Mouse (Mus musculus) neural tube, embryonic 14.5 days (tissue): ENCODE data around the gene Crygd. TPM values are rescaled to one million over a fixed set of nuclear protein-coding genes. Genes with fewer than 3 reads are reported as not detected.

Experiments used
- ATAC-seq: fragments of 200-750 bp; cut with Nextera tagmentation; 2 replicates; pipeline ENCODE4 v1.8.0; 2017; ENCODE audit warnings: low read depth, mild to moderate bottlenecking, moderate TSS enrichment, moderate library complexity
- H3K27ac ChIP-seq: fragments of 300-500 bp; sonication (generic); 2 replicates; pipeline ENCODE4 v1.5.1; 2014; ENCODE audit warnings: low read depth, mild to moderate bottlenecking, control low read depth, low read length, moderate library complexity, mixed read lengths
- H3K27me3 ChIP-seq: fragments of 300-500 bp; sonication (generic); 2 replicates; pipeline ENCODE4 v1.6.1; 2014; ENCODE audit warnings: low read length; ENCODE audit not compliant: control insufficient read depth, insufficient read depth
- H3K36me3 ChIP-seq: fragments of 300-500 bp; sonication (generic); 2 replicates; pipeline ENCODE4 v1.6.1; 2014; ENCODE audit warnings: low read length, mixed read lengths; ENCODE audit not compliant: control insufficient read depth, insufficient read depth
- H3K4me1 ChIP-seq: fragments of 300-500 bp; sonication (generic); 2 replicates; pipeline ENCODE4 v1.6.1; 2014; ENCODE audit warnings: low read length; ENCODE audit not compliant: control insufficient read depth, insufficient read depth
- H3K4me2 ChIP-seq: fragments of 300-500 bp; sonication (generic); 2 replicates; pipeline ENCODE4 v1.6.1; 2014; ENCODE audit warnings: mild to moderate bottlenecking, low read depth, low read length, control low read depth
- H3K4me3 ChIP-seq: fragments of 300-500 bp; sonication (generic); 2 replicates; pipeline ENCODE4 v1.5.1; 2014; ENCODE audit warnings: low read depth, low read length, control low read depth, mixed read lengths
- H3K9ac ChIP-seq: fragments of 300-500 bp; sonication (generic); replicated peaks from 2 replicates; pipeline ENCODE4 v1.6.1; 2014; ENCODE audit warnings: low read depth, mild to moderate bottlenecking, control low read depth, low read length, mixed read lengths
- H3K9me3 ChIP-seq: fragments of 300-500 bp; sonication (generic); 2 replicates; pipeline ENCODE4 v1.6.1; 2016; ENCODE audit warnings: low read length; ENCODE audit not compliant: control insufficient read depth
- WGBS: fragments of 180-500 bp; shearing (Covaris S2); extraction: QIAGEN DNeasy Blood & Tissue Kit; methylation state at CpG from one replicate; pipeline ENCODE4 v1.1.7; 2014; 5-methylcytosine and 5-hydroxymethylcytosine counted together
- polyA plus RNA-seq: library from polyadenylated mRNA; unstranded; fragments of >200 nt; fragmentation: Nextera tagmentation; extraction: Ambion mirVana; gene quantifications from 2 replicates; pipeline ENCODE4 v1.2.1, GENCODE M21; 2014

Gene Crygd
- polyA plus RNA-seq, 1 experiment from 2014 or later: not detected

GRCm38 (mm10) chr1:65090370-65090769 is 27.1 kb upstream of the Crygd start:
- H3K4me3 ChIP-seq: no peak overlapping the region
- WGBS: 73% methylated on average over 2 of the region's 2 CpGs
- H3K9ac ChIP-seq: no peak overlapping the region
- H3K27ac ChIP-seq: no peak overlapping the region
- H3K36me3 ChIP-seq: no peaks in the 10 kb centered on the region
- no peaks in the 10 kb centered on the region for H3K9me3 ChIP-seq
- no peaks in the 10 kb centered on the region for H3K27me3 ChIP-seq
- H3K4me1 ChIP-seq: no peaks in the 10 kb centered on the region
- no peak for ATAC-seq
- no peak overlapping the region for H3K4me2 ChIP-seq

GRCm38 (mm10) chr1:65088567-65089356 is 25.5 kb upstream of the Crygd start:
- Histone ChIP-seq H3K9ac (no peak overlapping the region), H3K4me1 (no peaks in the 10 kb centered on the region), H3K4me3 (no peak overlapping the region), H3K27ac (no peak overlapping the region), H3K9me3 (no peaks in the 10 kb centered on the region), H3K36me3 (no peaks in the 10 kb centered on the region), H3K27me3 (no peaks in the 10 kb centered on the region), H3K4me2 (no peak overlapping the region)
- WGBS: 78% methylated on average over 6 of the region's 6 CpGs
- no peak for ATAC-seq

GRCm38 (mm10) chr1:65082188-65082587 is 18.9 kb upstream of the Crygd start, which contains the start of gene Crygb:
Crygb (minus strand) TSS chr1:65082288.
- H3K9ac ChIP-seq: no peak within 1 kb of the TSS
- H3K27ac ChIP-seq: no peak within 1 kb of the TSS
- no peak within 1 kb of the TSS for H3K4me3 ChIP-seq
- H3K4me1 ChIP-seq: no peaks in the 10 kb centered on the region
- no peaks in the 10 kb centered on the region for H3K36me3 ChIP-seq
- WGBS: 27% methylated on average over 7 of the region's 7 CpGs
- H3K9me3 ChIP-seq: no peaks in the 10 kb centered on the region
- ATAC-seq: no peak
- no peaks in the 10 kb centered on the region for H3K27me3 ChIP-seq
- no peak within 1 kb of the TSS for H3K4me2 ChIP-seq

- WGBS: 30% methylated on average over 5 of the region's 5 CpGs
- H3K36me3 ChIP-seq: no peaks in the 10 kb centered on the region
- no peak overlapping the region for H3K27ac ChIP-seq
- H3K4me3 ChIP-seq: no peak overlapping the region
- no peaks in the 10 kb centered on the region for H3K4me1 ChIP-seq
- H3K27me3 ChIP-seq: no peaks in the 10 kb centered on the region
- no peak overlapping the region for H3K4me2 ChIP-seq
- no peak for ATAC-seq
- H3K9ac ChIP-seq: no peak overlapping the region
- H3K9me3 ChIP-seq: no peaks in the 10 kb centered on the region
These were observed 12.4 kb upstream of the Crygd start for GRCm38 (mm10) chr1:65075607-65076006.

- WGBS: 64% methylated on average over 6 of the region's 6 CpGs
These were observed 10.3 kb upstream of the Crygd start, which contains the start of gene Crygc for GRCm38 (mm10) chr1:65073589-65073988. Crygc (minus strand) TSS chr1:65073689.

GRCm38 (mm10) chr1:65067842-65068241 is 4.6 kb upstream of the Crygd start:
- H3K9ac ChIP-seq: no peak overlapping the region
- H3K4me2 ChIP-seq: no peak overlapping the region
- no peaks in the 10 kb centered on the region for H3K4me1 ChIP-seq
- H3K27me3 ChIP-seq: no peaks in the 10 kb centered on the region
- H3K9me3 ChIP-seq: no peaks in the 10 kb centered on the region
- H3K27ac ChIP-seq: no peak overlapping the region
- no peaks in the 10 kb centered on the region for H3K36me3 ChIP-seq
- no peak for ATAC-seq
- no peak overlapping the region for H3K4me3 ChIP-seq

More at GRCm38 (mm10) chr1:65073589-65073988, 10.3 kb upstream of the Crygd start, which contains the start of gene Crygc:
- H3K9ac ChIP-seq: no peak within 1 kb of the TSS
- ATAC-seq: no peak
- H3K4me3 ChIP-seq: no peak within 1 kb of the TSS
- no peaks in the 10 kb centered on the region for H3K9me3 ChIP-seq
- no peaks in the 10 kb centered on the region for H3K27me3 ChIP-seq
- H3K4me2 ChIP-seq: no peak within 1 kb of the TSS
- H3K27ac ChIP-seq: no peak within 1 kb of the TSS
- no peaks in the 10 kb centered on the region for H3K36me3 ChIP-seq
- no peaks in the 10 kb centered on the region for H3K4me1 ChIP-seq

GRCm38 (mm10) chr1:65064201-65064600 is 949 bp upstream of the Crygd start:
- H3K9ac ChIP-seq: no peak overlapping the region
- no peak for ATAC-seq
- no peak overlapping the region for H3K4me2 ChIP-seq
- H3K27me3 ChIP-seq: no peaks in the 10 kb centered on the region
- H3K36me3 ChIP-seq: no peaks in the 10 kb centered on the region
- WGBS: 60% methylated on average over 15 of the region's 15 CpGs
- H3K4me3 ChIP-seq: no peak overlapping the region
- no peaks in the 10 kb centered on the region for H3K9me3 ChIP-seq
- no peak overlapping the region for H3K27ac ChIP-seq
- H3K4me1 ChIP-seq: no peaks in the 10 kb centered on the region

- no peaks in the 10 kb centered on the region for H3K27me3 ChIP-seq
- H3K9me3 ChIP-seq: no peaks in the 10 kb centered on the region
- WGBS: 43% methylated on average over 2 of the region's 2 CpGs
- no peak for ATAC-seq
- H3K9ac ChIP-seq: no peak overlapping the region
- no peaks in the 10 kb centered on the region for H3K36me3 ChIP-seq
- no peak overlapping the region for H3K4me2 ChIP-seq
- no peaks in the 10 kb centered on the region for H3K4me1 ChIP-seq
- no peak overlapping the region for H3K4me3 ChIP-seq
- no peak overlapping the region for H3K27ac ChIP-seq
These were observed 11.1 kb downstream of the Crygd start for GRCm38 (mm10) chr1:65052140-65052539.

- Histone ChIP-seq H3K36me3 (no peaks in the 10 kb centered on the region), H3K4me3 (no peak overlapping the region), H3K4me2 (no peak overlapping the region), H3K27me3 (no peaks in the 10 kb centered on the region), H3K9me3 (no peaks in the 10 kb centered on the region), H3K4me1 (no peaks in the 10 kb centered on the region), H3K27ac (no peak overlapping the region), H3K9ac (no peak overlapping the region)
- 60% methylated on average over 7 of the region's 7 CpGs for WGBS
- no peak for ATAC-seq
These were observed 11.6 kb downstream of the Crygd start for GRCm38 (mm10) chr1:65051696-65052095.
